Mouse (Mus musculus) liver, embryonic 12.5 days (tissue): Measurements from ENCODE around the gene Tpm3. TPM values are rescaled to one million over a fixed set of nuclear protein-coding genes. Genes with fewer than 3 reads are reported as not detected.
"Not testable (repeated sequence)": the region's sequence is repeated elsewhere in the genome, so short reads cannot be mapped to it uniquely, and the experiment has no call there.

Source experiments
- ATAC-seq: fragments of 200-750 bp; cut with Nextera tagmentation; 2 replicates; pipeline ENCODE4 v1.8.0; 2017; ENCODE audit warnings: moderate number of reproducible peaks, mild to moderate bottlenecking, moderate library complexity
- H3K27ac ChIP-seq: fragments of 300-500 bp; sonication (generic); 2 replicates; pipeline ENCODE4 v1.5.1; 2016; ENCODE audit warnings: mild to moderate bottlenecking
- H3K27me3 ChIP-seq: fragments of 300-500 bp; sonication (generic); replicated peaks from 2 replicates; pipeline ENCODE4 v1.6.1; 2016; ENCODE audit warnings: mild to moderate bottlenecking, moderate library complexity
- H3K36me3 ChIP-seq: fragments of 300-500 bp; sonication (generic); 2 replicates; pipeline ENCODE4 v1.6.1; 2016; ENCODE audit warnings: mild to moderate bottlenecking, moderate library complexity
- H3K4me1 ChIP-seq: fragments of 300-500 bp; sonication (generic); 2 replicates; pipeline ENCODE4 v1.6.1; 2016
- H3K4me2 ChIP-seq: fragments of 300-500 bp; sonication (generic); 2 replicates; pipeline ENCODE4 v1.6.1; 2016; ENCODE audit warnings: mild to moderate bottlenecking, moderate library complexity
- H3K4me3 ChIP-seq: fragments of 300-500 bp; sonication (generic); 2 replicates; pipeline ENCODE4 v1.5.1; 2016; ENCODE audit warnings: mild to moderate bottlenecking, moderate library complexity
- H3K9ac ChIP-seq: fragments of 300-500 bp; sonication (generic); 2 replicates; pipeline ENCODE4 v1.6.1; 2016; ENCODE audit warnings: mild to moderate bottlenecking, moderate library complexity
- H3K9me3 ChIP-seq: fragments of 300-500 bp; sonication (generic); replicated peaks from 2 replicates; pipeline ENCODE4 v1.6.1; 2016; ENCODE audit warnings: mild to moderate bottlenecking, moderate library complexity
- WGBS: fragments of 180-500 bp; shearing (Covaris S2); methylation state at CpG from one replicate; pipeline ENCODE4 v1.1.7; 2016; ENCODE audit not compliant: insufficient replicate concordance; 5-methylcytosine and 5-hydroxymethylcytosine counted together
- polyA plus RNA-seq: library from polyadenylated mRNA; unstranded; fragments of >200 nt; fragmentation: Nextera tagmentation; extraction: Ambion mirVana; gene quantifications from 2 replicates; pipeline ENCODE4 v1.2.1, GENCODE M21; 2016

Gene Tpm3
- polyA plus RNA-seq, 1 experiment from 2014 or later: 315 TPM

DNA sequence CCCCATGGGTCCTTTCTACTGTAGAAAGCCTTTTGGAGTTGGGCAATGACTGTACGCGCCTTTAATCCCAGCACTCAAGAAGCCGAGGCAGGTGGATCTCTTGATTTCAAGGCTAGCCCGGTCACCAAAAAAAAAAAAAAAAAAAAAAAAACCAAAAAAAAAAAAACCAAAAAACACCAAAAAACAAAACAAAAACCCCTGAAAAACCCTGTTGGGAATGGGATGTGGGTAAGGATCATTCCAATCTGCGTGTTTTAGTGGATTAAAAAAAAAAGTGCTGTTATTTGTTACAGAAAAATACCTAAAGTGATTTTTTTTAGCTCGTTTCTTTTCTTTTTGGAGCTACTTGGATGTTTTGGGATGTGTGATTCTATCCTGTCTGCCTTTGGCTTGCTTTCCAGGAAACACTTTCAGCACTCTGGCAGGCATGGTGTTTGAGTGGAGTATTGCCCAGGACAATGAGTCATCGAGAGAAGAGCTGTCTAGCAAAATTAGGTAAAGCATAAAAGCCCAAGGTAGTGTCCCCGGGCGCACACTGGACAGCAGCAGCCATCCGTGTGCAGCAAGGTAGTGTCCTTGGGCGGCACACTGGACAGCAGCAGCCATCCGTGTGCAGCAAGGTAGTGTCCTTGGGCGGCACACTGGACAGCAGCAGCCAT lies 45.8 kb downstream of the Tpm3 start:
- 76% methylated on average over 13 of the region's 13 CpGs for WGBS
- ATAC-seq: no peak
- H3K9ac ChIP-seq: no peak overlapping the region

DNA sequence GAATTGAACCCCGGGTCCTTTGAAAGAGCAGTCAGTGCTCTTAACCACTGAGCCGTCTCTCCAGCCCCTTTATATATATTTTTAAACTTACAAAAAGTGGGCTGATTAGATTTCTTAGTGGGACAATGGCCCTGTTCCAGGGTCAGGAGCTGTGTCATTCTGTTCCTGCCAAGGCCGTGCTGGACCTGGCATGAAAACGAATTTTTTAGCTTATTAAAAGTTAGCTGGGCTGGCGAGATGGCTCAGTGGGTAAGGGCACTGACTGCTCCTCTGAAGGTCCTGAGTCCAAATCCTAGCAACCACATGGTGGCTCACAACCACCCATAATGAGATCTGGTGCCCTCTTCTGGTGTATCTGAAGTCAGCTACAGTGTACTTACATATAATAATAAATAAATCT lies 49.6 kb downstream of the Tpm3 start:
- WGBS: 71% methylated on average over 5 of the region's 5 CpGs
- not testable (repeated sequence) for H3K4me2 ChIP-seq

More for the DNA sequence above, 45.8 kb downstream of the Tpm3 start:
- Histone ChIP-seq H3K4me1 (no peaks in the 10 kb centered on the region), H3K36me3 (no peaks in the 10 kb centered on the region), H3K4me3 (no peak overlapping the region), H3K27ac (no peak overlapping the region), H3K27me3 (no peaks in the 10 kb centered on the region), H3K4me2 (no peak overlapping the region), H3K9me3 (no peaks in the 10 kb centered on the region)

DNA sequence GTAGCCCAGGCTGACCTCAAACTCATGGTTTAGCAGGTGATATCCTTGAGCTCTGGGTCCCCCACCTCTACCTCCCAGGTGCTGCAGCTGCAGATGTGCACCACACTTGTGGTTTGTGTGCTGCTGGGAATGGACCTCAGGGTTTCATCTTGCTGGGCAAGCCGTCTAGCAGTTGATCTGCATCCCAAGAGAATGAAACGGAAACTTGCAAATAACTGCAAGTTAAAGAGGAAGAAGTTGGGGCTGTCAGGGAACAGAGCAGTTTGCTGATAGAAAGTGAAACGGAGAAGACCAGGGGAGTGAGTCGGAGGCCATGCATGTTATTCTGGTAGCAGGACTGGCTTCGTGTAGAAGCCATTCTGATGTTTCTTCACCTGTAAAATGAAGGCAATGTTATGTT lies 53.3 kb downstream of the Tpm3 start:
- no peaks in the 10 kb centered on the region for H3K4me1 ChIP-seq
- no peak overlapping the region for H3K9ac ChIP-seq
- no peaks in the 10 kb centered on the region for H3K9me3 ChIP-seq
- H3K36me3 ChIP-seq: no peaks in the 10 kb centered on the region
- H3K27ac ChIP-seq: no peak overlapping the region
- no peaks in the 10 kb centered on the region for H3K27me3 ChIP-seq
- 48% methylated on average over 5 of the region's 5 CpGs for WGBS
- no peak overlapping the region for H3K4me3 ChIP-seq
- no peak for ATAC-seq
- no peak overlapping the region for H3K4me2 ChIP-seq

More for the DNA sequence above, 49.6 kb downstream of the Tpm3 start:
- H3K4me3 ChIP-seq, H3K9me3 ChIP-seq, H3K27me3 ChIP-seq, H3K27ac ChIP-seq, H3K9ac ChIP-seq, ATAC-seq, H3K4me1 ChIP-seq, H3K36me3 ChIP-seq: not testable (repeated sequence)

DNA sequence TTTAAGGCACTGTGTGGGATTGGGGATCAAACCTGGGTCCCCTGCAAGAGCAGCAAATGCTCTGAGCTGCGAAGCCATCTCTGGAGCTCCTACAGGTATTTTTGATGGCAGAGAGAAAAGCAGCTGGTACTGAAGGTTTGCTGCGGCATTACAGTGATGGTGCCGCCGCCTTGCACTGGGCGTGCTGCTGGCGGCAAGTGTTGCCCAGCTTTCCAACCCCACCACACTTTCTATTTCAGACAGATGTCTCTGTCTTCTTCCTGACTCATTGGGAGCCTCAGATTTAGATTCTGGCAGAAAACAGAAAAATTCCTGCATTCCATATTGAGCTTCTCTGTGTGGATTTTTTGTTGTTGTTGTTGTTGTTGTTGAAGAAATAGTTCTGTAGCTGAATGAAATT lies 55.4 kb downstream of the Tpm3 start:
- Histone ChIP-seq H3K36me3 (no peaks in the 10 kb centered on the region), H3K4me3 (no peak overlapping the region), H3K4me2 (no peak overlapping the region), H3K4me1 (no peaks in the 10 kb centered on the region), H3K9ac (no peak overlapping the region), H3K27me3 (no peaks in the 10 kb centered on the region), H3K9me3 (no peaks in the 10 kb centered on the region), H3K27ac (no peak overlapping the region)
- no peak for ATAC-seq
- WGBS: 86% methylated on average over 6 of the region's 6 CpGs

DNA sequence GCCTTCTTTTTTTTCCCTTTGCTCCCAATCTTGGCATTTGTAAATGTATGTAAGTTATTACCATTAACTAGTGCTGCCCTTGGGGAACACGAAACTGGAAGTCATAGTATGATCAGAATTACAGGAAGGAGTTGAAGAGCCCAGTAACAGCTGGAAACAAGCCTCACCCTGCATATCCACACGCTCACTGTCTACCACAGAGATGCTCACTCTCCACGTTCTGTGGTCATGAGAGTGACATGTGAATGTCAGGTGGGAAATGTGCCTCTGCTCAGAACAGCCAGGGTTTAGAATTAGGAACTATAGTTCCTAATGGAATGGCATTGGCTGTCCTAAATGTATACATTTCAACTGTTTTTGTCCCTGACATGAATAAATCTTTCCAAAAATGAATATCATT lies 60.3 kb downstream of the Tpm3 start:
- H3K9ac ChIP-seq: no peak overlapping the region

DNA sequence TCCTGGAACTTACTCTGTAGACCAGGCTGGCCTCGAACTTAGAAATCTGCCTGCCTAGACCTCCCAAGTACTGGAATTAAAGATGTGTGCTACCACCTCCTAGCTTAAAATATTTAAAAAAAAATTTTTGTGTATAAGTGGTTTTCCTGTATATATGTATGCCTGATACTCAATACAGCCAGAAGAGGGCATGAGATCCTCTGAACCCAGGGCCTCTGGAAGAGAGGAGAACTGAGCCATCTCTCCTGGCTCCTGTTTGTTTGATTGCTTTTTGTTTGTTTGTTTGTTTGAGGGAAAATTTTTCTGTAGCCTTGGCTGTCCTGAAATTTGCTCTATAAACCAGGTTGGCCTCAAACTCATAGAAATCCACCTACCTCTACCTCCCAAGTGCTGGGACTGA lies 60.9 kb downstream of the Tpm3 start:
- no peaks in the 10 kb centered on the region for H3K4me1 ChIP-seq
- H3K9ac ChIP-seq: no peak overlapping the region
- H3K4me3 ChIP-seq: no peak overlapping the region
- H3K27ac ChIP-seq: no peak overlapping the region
- ATAC-seq: no peak
- WGBS: 58% methylated on average over 1 of the region's 1 CpGs
- no peak overlapping the region for H3K4me2 ChIP-seq
- H3K27me3 ChIP-seq: no peaks in the 10 kb centered on the region
- H3K9me3 ChIP-seq: no peaks in the 10 kb centered on the region
- no peaks in the 10 kb centered on the region for H3K36me3 ChIP-seq

More for the DNA sequence above, 60.3 kb downstream of the Tpm3 start:
- no peak overlapping the region for H3K27ac ChIP-seq
- 49% methylated on average over 3 of the region's 3 CpGs for WGBS
- no peak overlapping the region for H3K4me3 ChIP-seq
- H3K4me1 ChIP-seq: no peaks in the 10 kb centered on the region
- H3K9me3 ChIP-seq: no peaks in the 10 kb centered on the region
- no peak overlapping the region for H3K4me2 ChIP-seq
- no peaks in the 10 kb centered on the region for H3K36me3 ChIP-seq
- ATAC-seq: no peak
- H3K27me3 ChIP-seq: no peaks in the 10 kb centered on the region

DNA sequence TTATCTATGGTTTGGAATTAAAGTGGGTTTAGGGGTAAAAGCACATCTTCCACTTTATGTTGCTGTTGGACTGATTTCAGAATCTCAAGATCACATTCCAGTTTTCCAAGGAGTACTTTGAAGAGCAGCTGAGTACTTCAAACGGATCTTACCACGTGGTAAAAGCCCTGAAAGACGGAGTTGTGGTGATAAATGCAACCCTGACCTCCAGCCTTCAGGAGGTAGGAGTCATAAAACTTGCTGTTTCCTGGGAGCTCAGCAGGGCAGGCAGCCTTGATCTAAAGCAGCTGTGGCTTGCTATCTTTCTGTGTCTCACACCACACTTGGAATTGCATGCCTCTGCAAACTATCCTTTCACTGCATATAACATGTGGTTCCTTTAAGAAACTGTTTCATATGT lies 62.0 kb downstream of the Tpm3 start:
- H3K27ac ChIP-seq: no peak overlapping the region
- ATAC-seq: no peak
- H3K36me3 ChIP-seq: no peaks in the 10 kb centered on the region
- no peaks in the 10 kb centered on the region for H3K4me1 ChIP-seq
- no peaks in the 10 kb centered on the region for H3K27me3 ChIP-seq
- no peaks in the 10 kb centered on the region for H3K9me3 ChIP-seq
- no peak overlapping the region for H3K4me3 ChIP-seq
- no peak overlapping the region for H3K4me2 ChIP-seq
- 54% methylated on average over 3 of the region's 3 CpGs for WGBS
- no peak overlapping the region for H3K9ac ChIP-seq

DNA sequence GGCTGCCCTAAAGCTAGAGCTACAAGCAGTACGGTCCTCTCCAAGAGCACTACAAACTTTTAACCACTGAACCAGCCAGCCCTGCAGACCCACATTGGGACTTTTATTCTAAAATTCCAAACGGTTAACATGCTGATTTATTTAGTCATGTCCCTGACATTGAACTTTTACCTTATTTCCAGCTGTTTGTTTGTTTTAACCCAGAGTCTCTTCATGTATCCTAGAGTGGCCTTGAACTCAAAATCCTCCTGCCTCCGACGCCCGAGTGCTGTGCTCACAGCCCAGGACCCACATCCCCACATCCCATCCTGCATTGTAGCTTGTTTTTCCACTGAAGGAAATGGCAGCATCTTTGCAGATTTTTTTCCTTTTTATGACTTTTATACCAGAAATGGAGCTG lies 62.5 kb downstream of the Tpm3 start:
- ATAC-seq: no peak
- 66% methylated on average over 5 of the region's 5 CpGs for WGBS
- no peaks in the 10 kb centered on the region for H3K9me3 ChIP-seq
- no peak overlapping the region for H3K27ac ChIP-seq
- H3K4me2 ChIP-seq: no peak overlapping the region
- H3K9ac ChIP-seq: no peak overlapping the region
- H3K4me3 ChIP-seq: no peak overlapping the region
- H3K36me3 ChIP-seq: no peaks in the 10 kb centered on the region
- no peaks in the 10 kb centered on the region for H3K27me3 ChIP-seq
- H3K4me1 ChIP-seq: no peaks in the 10 kb centered on the region

DNA sequence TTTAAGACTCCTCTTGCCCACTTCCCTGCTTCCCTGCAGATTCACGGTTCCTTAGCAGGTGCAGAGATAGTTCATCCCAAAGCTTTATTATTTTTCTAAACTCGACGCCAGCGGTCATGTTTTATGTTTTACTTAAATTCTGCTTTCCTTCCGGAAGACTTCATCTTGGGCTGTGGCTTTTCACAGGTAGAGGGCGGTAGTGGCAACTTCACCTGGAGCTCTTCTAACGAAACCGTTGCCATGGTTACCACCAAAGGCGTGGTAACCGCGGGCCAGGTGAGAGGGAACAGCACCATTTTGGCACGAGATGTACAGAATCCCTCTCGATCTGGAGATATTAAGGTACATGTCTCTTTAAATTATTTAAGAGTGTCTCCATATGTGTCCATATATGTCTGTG lies 64.2 kb downstream of the Tpm3 start:
- H3K9ac ChIP-seq: no peak overlapping the region
- no peak overlapping the region for H3K4me3 ChIP-seq
- no peaks in the 10 kb centered on the region for H3K4me1 ChIP-seq
- WGBS: 41% methylated on average over 13 of the region's 13 CpGs
- ATAC-seq: no peak
- H3K36me3 ChIP-seq: no peaks in the 10 kb centered on the region
- no peak overlapping the region for H3K4me2 ChIP-seq
- H3K27ac ChIP-seq: no peak overlapping the region
- no peaks in the 10 kb centered on the region for H3K9me3 ChIP-seq
- no peaks in the 10 kb centered on the region for H3K27me3 ChIP-seq

DNA sequence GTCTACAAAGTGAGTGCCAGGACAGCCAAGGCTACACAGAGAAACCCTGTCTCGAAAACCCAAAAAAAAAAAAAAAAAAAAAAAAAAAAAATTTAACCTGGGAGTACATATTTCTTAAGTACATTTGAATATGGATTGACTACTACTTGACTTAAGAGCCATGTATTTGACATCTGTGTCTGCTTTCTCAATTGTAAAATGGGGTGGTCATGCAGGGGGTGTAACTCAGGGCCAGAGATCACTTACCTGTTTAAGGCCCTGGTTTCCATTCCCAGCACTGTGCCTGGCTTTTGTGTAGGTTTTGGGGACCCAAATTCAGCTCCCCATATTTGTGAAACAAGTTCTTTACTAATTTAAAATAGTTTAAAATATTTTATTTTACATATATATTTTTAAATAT lies 65.2 kb downstream of the Tpm3 start:
- ATAC-seq: no peak
- WGBS: 60% methylated on average over 1 of the region's 1 CpGs
- Histone ChIP-seq H3K4me1 (no peaks in the 10 kb centered on the region), H3K9me3 (no peaks in the 10 kb centered on the region), H3K4me2 (no peak overlapping the region), H3K27me3 (no peaks in the 10 kb centered on the region), H3K36me3 (no peaks in the 10 kb centered on the region), H3K9ac (no peak overlapping the region), H3K27ac (no peak overlapping the region), H3K4me3 (no peak overlapping the region)

DNA sequence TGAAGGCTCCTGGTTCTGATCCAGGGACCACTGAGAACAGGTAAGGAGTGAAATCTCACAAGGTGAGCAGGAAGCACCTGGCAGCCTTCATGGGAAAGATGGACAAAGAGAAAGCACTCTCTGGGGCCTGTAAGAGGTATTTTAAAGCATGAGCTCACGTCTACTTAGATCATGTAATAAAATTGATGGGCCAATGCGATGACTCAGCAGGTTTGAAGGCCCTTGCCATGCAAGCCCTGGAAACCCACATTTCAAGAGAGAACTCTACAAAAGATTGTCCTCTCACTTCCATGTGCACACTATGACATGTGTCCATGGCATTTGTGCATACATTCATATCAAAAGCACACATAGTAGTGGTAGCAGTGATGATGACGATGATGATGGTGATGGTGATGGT lies 67.5 kb downstream of the Tpm3 start:
- no peak for ATAC-seq
- H3K4me3 ChIP-seq: no peak overlapping the region
- H3K9ac ChIP-seq: no peak overlapping the region
- H3K9me3 ChIP-seq: no peaks in the 10 kb centered on the region
- no peak overlapping the region for H3K27ac ChIP-seq
- WGBS: 82% methylated on average over 3 of the region's 3 CpGs
- H3K36me3 ChIP-seq: no peaks in the 10 kb centered on the region
- H3K27me3 ChIP-seq: no peaks in the 10 kb centered on the region
- no peak overlapping the region for H3K4me2 ChIP-seq
- no peaks in the 10 kb centered on the region for H3K4me1 ChIP-seq

DNA sequence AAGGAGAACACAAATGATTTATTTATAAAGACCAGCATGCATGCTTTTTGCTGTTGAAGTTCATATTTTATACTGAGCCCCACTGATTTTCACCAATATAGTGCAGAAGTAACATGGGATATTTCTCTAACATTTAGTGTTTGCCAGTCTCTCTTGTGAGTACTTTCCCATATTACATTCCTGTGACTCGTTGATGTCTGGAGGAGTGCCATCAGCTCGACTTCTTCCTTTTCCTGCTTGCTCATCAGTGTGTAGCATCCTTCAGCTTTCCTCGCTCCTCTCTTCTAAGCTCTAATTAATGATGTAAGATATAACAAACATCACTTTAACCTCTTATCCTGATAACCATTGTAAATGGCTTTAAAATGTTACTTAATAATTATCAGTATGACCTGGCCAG lies 73.0 kb downstream of the Tpm3 start:
- H3K9ac ChIP-seq: no peak overlapping the region
- 60% methylated on average over 3 of the region's 3 CpGs for WGBS
- no peaks in the 10 kb centered on the region for H3K27me3 ChIP-seq
- no peaks in the 10 kb centered on the region for H3K9me3 ChIP-seq
- no peak for ATAC-seq
- no peak overlapping the region for H3K27ac ChIP-seq
- no peak overlapping the region for H3K4me3 ChIP-seq
- H3K4me1 ChIP-seq: no peaks in the 10 kb centered on the region
- H3K36me3 ChIP-seq: no peaks in the 10 kb centered on the region
- H3K4me2 ChIP-seq: no peak overlapping the region

DNA sequence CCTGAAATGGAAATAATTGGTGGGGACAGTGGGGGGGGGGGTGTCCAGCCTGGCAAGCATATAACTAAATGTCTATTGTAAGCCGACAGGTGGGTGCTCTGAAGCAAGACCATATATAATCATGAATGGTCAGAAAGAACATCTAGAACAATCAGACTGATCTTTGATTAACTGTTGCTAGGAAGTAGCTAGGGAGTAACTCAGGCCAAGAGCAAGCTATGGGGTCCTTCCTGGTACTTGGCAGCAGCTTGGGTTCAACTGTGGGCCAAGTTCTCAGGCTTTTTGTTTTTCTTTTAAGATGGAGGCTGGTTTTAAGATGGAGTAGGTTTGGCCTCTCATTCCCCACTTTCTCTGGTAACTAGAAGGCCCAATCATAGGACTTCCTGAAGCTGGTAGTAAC lies 74.2 kb downstream of the Tpm3 start:
- H3K36me3 ChIP-seq: no peaks in the 10 kb centered on the region
- H3K4me3 ChIP-seq: no peak overlapping the region
- WGBS: 85% methylated on average over 1 of the region's 1 CpGs
- H3K4me1 ChIP-seq: no peaks in the 10 kb centered on the region
- ATAC-seq: no peak
- no peak overlapping the region for H3K9ac ChIP-seq
- no peak overlapping the region for H3K4me2 ChIP-seq
- no peaks in the 10 kb centered on the region for H3K27me3 ChIP-seq
- H3K27ac ChIP-seq: no peak overlapping the region
- no peaks in the 10 kb centered on the region for H3K9me3 ChIP-seq
